Mouse (Mus musculus): ENCODE results near the gene Gm10563.

Gm10563 gene

GRCm38 (mm10) chr4:155653086-155653450 is 7.9 kb upstream of the Gm10563 start, which contains the start of gene Mmp23:
TSS of gene Mmp23 (minus strand) at chr4:155653384.
- no peak for DNase-seq (ENCODE audit: low read depth, low spot score)

DNA sequence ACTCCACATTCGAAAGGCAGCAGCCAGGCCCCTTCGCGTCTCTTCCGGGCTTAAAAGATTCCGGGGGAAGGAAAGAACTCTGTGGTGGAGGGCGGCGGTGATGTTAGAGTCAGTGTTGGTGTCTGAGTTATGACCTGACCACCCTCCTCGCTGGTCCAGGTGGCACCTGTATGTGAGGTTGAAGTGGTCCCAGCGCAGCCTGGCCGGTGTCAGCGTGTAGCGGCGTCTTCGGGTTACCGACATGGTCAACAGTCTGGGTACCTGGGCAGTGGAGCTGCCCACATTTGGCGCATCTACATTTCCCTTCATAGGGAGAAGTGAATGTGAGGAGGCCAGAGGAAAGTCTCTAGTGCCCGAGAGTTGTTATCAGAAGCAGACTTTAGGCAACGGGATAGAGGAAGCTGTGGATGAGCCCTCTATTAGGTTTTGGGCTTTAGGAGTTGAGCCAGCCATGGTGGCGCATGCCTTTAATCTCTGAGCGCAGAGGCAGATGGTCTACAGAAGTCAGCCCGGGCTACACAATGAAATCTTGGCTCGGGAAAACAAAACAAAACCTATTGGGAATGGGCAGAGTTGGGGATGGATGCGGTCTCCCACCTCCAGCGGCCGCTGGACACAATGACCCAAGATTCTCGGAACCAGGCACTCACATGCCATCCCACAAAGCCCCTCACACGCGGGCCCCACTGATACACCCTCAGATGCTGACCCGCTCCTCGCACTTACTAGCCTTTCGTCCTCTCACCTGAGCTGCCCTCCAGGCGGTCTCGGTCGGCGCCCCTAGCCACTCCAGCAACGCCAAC is 7.3 kb upstream of the Gm10563 start:
- DNase-seq (ENCODE audit: low read depth, low spot score) = no peak

DNA sequence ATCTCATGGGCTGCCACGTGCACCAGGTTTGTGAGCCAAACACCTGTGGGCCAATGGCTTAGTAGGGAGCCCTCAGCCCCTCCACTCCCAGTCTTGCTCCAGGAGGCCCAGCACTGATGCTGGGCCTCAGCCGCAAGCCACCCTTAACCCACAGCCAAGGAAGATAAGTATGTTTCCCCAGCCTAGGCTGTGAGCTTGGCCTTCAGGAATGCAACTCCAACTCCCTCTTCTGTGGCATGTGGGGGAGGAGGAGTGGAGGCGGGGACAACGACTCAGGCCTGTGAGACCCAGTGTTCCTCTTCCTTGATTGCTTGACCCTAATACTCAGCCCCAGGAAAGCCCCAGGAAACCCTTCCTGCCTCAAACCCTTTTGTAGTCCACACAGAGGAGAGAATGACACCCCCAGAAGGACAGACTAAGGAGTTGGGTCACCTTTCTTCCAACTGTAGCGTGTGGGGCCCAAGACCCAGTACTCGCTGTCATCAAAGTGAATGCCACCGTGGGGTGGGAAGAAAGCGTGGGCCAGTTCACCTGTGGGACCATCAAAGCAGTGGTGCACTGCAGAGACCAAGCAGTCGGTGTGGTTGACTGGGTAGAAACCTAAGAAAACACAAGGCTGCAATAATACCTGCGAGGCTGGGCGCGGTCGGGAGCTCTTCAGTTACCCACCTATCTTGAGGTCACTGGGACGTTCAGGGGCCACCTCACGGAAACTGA is 6.5 kb upstream of the Gm10563 start:
- no peak for DNase-seq (ENCODE audit: low read depth, low spot score)

GRCm38 (mm10) chr4:155649355-155649754 is 4.1 kb upstream of the Gm10563 start:
- no peak for DNase-seq (ENCODE audit: low read depth, low spot score)

- no peak for DNase-seq (ENCODE audit: low read depth, low spot score)
Measured at GRCm38 (mm10) chr4:155645721-155646120, 513 bp upstream of the Gm10563 start.

- no peak for DNase-seq (ENCODE audit: low read depth, low spot score)
Measured at GRCm38 (mm10) chr4:155643531-155643930, 1.7 kb downstream of the Gm10563 start.

- DNase-seq (ENCODE audit: low read depth, low spot score) = no peak
Measured at GRCm38 (mm10) chr4:155635766-155636499, 9.3 kb downstream of the Gm10563 start.

GRCm38 (mm10) chr4:155630267-155630666 is 14.9 kb downstream of the Gm10563 start:
- no peak for DNase-seq (ENCODE audit: low read depth, low spot score)

- DNase-seq (ENCODE audit: low read depth, low spot score) = peak; percentile 98
Measured at GRCm38 (mm10) chr4:155624338-155625291, 20.6 kb downstream of the Gm10563 start, which contains the start of gene Cdk11b. TSS of gene Cdk11b (plus strand) at chr4:155624854.

DNA sequence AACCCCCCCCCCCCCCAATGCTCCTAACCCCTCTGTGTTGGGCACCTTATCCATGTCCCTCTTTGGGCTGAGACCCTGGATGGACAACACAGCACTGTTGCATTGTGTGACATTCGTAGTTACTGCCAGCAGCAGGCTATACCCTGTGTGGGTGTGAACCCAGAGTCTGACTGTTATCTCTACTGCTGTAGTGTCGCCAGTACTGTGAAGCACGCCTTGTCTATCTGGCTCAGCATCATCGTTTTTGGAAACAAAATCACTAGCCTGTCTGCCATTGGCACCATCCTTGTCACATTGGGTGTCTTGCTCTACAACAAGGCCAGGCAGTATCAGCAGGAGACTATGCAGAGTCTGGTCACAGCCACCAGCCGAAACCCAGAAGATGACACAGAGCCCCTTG is 26.9 kb downstream of the Gm10563 start:
- no peak for DNase-seq (ENCODE audit: low read depth, low spot score)

DNA sequence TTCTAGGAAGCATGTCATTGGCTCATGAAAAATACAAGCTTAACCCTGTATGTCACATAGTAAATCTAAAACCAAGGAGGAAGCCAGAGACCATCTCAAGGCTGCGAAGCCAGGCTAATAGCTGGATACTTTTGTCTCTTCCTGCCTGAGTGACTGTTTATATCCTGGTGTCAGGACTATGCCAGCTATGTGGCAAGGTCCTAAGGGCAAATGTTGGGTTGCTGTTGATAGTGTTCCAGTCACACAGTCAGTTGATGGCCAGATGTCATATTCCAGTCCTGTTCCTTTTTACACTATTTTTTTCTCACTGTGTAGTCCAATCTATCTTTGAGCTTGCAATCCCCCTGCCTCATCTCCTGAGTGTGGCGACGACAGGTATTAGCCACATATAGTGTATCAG is 31.9 kb downstream of the Gm10563 start:
- no peak for DNase-seq (ENCODE audit: low read depth, low spot score)

- DNase-seq (ENCODE audit: low read depth, low spot score) = no peak
Measured at GRCm38 (mm10) chr4:155611860-155612259, 33.3 kb downstream of the Gm10563 start.

DNA sequence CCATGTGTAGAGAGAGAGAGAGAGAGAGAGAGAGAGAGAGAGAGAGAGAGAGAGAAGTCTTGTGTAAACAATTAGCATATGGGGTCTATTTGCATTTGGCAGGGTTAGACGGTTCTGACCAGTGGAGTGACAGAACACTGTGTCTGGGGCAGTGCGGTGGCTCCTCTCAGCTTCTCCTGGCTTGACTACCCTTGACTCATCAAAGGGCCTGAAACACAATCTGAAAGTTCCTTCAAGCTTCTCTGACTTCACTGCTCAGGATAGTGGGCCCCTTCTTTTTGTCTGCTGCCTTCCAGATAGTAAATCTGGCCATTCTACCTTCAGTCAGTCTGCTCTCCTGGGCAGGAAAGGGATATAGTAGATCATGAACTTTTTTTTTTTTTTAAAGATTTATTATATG is 38.4 kb downstream of the Gm10563 start:
- DNase-seq (ENCODE audit: low read depth, low spot score) = no peak

DNA sequence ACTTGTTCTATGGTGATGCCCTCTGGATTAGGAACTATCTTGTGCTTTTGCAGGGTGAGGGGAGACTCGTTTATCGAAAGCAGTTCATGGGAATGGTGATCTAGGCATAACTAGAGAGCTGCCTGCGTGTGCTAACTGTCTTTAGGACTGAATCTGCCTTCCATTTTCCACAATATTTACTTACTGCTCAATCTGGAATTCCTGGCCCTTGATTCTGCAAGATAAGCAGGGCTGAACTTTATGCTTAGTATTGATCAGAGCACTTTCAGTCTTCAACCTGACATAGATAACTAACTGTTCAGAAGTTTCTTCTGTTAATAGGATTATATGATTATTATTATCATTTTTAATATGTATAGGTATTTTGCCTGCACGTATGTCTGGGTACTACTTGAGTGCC is 40.1 kb downstream of the Gm10563 start:
- DNase-seq (ENCODE audit: low read depth, low spot score) = no peak

DNA sequence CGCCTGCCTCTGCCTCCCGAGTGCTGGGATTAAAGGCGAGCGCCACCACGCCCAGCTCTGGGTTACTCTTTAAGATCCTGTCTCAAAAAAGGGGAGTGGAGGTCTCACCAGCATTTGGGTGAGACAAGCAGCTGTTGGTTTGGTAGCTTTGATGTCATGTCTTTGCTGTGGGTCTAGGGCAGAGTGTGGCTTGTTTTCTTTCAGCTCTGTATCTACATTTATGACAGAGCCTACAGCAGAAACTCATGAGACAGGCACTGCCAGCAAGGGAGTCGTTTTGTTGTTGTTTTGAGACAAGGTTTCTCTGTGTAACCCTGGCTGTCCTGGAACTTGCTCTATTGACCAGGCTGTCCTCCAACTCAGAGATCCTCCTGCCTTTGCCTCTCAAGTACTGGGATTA is 41.4 kb downstream of the Gm10563 start:
- DNase-seq (ENCODE audit: low read depth, low spot score) = no peak

DNA sequence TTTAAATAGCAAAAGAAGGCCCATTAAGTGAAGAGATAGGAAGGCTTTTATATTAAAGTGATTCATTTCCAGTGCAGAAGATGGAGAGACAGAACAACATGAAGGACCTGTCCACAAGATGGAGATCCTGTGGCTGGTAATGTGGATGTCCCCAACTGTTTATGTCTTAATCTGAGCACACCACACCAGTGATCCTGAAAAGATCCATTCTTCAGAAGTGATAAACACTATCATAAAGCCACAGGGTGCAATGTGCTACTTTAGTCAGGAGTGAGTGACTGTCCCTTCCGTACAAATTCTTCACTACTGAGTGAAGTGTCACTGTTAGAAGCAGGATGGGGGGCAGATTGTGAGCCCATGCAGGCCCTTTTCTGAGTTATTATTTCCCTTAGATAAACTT is 42.5 kb downstream of the Gm10563 start:
- no peak for DNase-seq (ENCODE audit: low read depth, low spot score)

- no peak for DNase-seq (ENCODE audit: low read depth, low spot score)
Measured at GRCm38 (mm10) chr4:155601997-155602456, 43.2 kb downstream of the Gm10563 start.

- DNase-seq (ENCODE audit: low read depth, low spot score) = peak; percentile 87
Measured at GRCm38 (mm10) chr4:155601091-155601996, 43.9 kb downstream of the Gm10563 start, which contains the start of gene Slc35e2. TSS of gene Slc35e2 (plus strand) at chr4:155601416.

GRCm38 (mm10) chr4:155599901-155600825 is 45.0 kb downstream of the Gm10563 start:
- no peak for DNase-seq (ENCODE audit: low read depth, low spot score)

Measured in embryo, embryonic 11.5 days (tissue).